1 mouse cellular context compared by ENCODE assay signal in the genomic region with DNA sequence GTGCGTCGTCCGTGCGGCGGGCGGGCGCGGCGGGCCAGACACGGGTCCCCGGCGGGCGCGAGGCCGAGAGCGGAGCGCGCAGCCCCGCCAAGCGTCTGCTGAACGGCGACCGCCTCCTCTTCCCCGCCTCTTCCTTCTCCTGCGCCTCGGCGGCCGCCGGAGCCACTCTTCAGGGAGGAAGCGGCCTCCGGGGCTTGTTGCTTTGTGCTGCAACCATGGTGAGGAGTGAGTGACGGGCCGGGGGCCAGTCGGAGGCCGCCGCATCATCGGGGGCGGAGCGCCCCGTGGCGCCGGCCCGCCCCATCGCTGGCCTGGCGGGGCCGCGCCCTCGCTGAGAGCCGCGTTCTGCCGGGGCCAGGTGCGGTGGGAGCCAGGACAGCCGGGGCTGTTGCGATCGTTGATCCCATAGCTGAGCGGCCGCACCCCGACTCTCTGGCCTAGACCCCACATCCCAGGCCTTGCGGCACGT.
TF ChIP-seq lines count a peak whose summit lies in the region.

No protein-coding gene starts in this region.

TF ChIP-seq in CH12.LX, 34 proteins besides CTCF, POLR2A, EP300 and RAD21 (continued from another document):
- TF ChIP-seq MXI1 (IDR thresholded peaks at IDR 0.05; ENCODE audit: low read depth, low read length), result peak; percentile 59; the same call in 1 of the 2 replicates
- no peak for TF ChIP-seq ZMIZ1 (IDR thresholded peaks at IDR 0.05; ENCODE audit: low read depth, low read length)
- TF ChIP-seq RCOR1 (conservative IDR thresholded peaks at IDR 0.05; ENCODE audit: low read depth, low read length), result no peak
- TF ChIP-seq ZNF384 (IDR thresholded peaks at IDR 0.05; ENCODE audit: low read depth, low read length), result no peak
- TF ChIP-seq JUN (IDR thresholded peaks at IDR 0.05; ENCODE audit: insufficient read depth, low read depth, low read length), result no peak
- no peak for TF ChIP-seq USF1 (IDR thresholded peaks at IDR 0.05; ENCODE audit: low read depth, low read length)
- TF ChIP-seq GABPA (IDR thresholded peaks at IDR 0.05; ENCODE audit: insufficient replicate concordance, low read depth, low read length), result no peak
- TF ChIP-seq HCFC1 (IDR thresholded peaks at IDR 0.05; ENCODE audit: low read depth, low read length), result 0 out of 2 replicates have a peak, but pooled peaks have one; percentile 16
TF ChIP-seq in CH12.LX: peak in this region for 5.
